Mouse (Mus musculus): ENCODE data around the gene Col1a1. TPM values are rescaled to one million over a fixed set of nuclear protein-coding genes. Genes with fewer than 3 reads are reported as not detected.
"Not testable (repeated sequence)": the region's sequence is repeated elsewhere in the genome, so short reads cannot be mapped to it uniquely, and the experiment has no call there.

The Col1a1 gene
- polyA plus RNA-seq, 1 experiment from 2014 or later = 82.7 TPM

DNA sequence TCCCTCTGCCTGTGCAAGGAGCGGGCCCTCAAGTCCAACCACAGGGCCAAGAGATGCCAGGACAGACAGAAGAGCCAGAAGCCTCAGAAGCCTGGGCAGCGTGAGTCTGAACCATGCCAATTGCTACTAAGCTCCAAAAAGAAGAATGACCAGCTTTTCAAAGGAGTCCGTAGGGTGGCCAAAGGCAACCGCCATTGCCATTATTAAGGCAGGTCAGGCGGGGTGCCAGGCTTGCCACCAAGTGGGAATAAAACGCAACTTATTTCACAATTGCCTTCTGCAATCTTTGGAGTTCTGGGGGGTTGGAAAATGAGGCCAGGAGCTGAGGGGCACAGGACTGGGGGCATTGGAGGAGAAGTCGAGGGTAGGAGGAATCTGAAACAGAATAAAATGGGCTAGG, 32.2 kb downstream of the Col1a1 start:
- WGBS = 71% methylated on average over 7 of the region's 7 CpGs
- Histone ChIP-seq H3K4me2 (no peak overlapping the region), H3K9me3 (no peaks in the 10 kb centered on the region), H3K4me1 (no peaks in the 10 kb centered on the region), H3K27me3 (replicated peaks) (no peaks in the 10 kb centered on the region), H3K36me3 (replicated peaks) (no peaks in the 10 kb centered on the region), H3K9ac (no peak overlapping the region), H3K27ac (no peak overlapping the region), H3K4me3 (no peak overlapping the region)
- ATAC-seq (replicated peaks) = no peak

DNA sequence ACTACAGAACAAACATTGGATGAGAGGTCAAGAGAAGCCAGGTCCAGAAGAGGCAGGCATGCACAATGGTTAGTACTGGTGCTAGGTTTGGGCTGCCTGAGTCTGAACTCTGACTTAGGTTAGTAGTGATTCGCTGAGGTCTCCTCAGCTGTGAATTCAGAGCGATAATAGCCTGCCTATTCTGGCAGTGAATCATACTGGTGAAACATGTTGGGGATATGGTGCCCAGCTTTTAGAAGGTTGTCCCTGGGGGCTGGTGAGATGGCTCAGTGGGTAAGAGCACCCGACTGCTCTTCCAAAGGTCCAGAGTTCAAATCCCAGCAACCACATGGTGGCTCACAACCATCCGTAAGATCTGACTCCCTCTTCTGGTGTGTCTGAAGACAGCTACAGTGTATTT, 33.7 kb downstream of the Col1a1 start:
- not testable (repeated sequence) for H3K9ac ChIP-seq; H3K27me3 ChIP-seq (replicated peaks); H3K9me3 ChIP-seq; H3K36me3 ChIP-seq (replicated peaks); H3K4me3 ChIP-seq; H3K27ac ChIP-seq; H3K4me2 ChIP-seq; H3K4me1 ChIP-seq; ATAC-seq (replicated peaks)
- 95% methylated on average over 4 of the region's 4 CpGs for WGBS

DNA sequence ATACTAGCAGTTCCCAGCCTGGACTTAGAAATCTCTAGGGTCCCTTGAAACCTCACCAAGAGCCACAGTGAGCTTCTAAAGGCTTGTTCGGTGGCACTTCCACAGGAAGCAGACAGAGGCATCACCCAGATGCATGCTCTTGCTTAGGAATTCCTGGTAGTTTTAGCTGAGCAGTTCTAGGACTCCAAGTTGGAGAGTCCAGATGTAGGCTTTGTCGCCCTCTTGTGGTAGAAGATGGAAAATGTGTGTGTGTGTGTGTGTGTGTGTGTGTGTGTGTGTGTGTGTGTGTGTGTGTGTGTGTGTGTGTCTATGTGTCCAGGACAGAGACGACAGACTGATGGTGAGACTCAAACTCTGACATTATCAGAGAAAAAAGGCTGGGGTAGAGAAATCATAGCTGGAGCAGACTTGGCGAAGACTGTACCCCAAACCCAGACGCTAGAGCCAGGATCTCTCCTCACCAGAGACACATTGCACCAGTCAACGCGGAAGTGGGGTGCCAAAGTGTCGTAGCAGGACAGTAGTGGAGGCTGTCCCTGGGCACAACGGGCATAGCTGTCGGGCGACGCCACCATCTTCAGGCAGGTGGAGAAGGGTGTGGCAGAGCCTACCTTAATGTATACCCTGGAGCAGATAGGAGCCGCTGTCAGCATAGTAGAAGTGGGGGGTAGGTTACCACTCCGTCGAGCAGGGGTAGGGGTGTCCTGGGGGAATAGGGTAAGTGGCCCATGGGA, 34.4 kb downstream of the Col1a1 start:
- H3K27me3 ChIP-seq (replicated peaks) = no peaks in the 10 kb centered on the region
- 64% methylated on average over 15 of the region's 15 CpGs for WGBS
- H3K4me2 ChIP-seq = no peak overlapping the region
- H3K36me3 ChIP-seq (replicated peaks) = no peaks in the 10 kb centered on the region
- ATAC-seq (replicated peaks) = 0 out of 2 replicates have a peak, but pooled peaks have one; percentile 39
- H3K27ac ChIP-seq = no peak overlapping the region
- H3K4me1 ChIP-seq = no peaks in the 10 kb centered on the region
- H3K4me3 ChIP-seq = no peak overlapping the region
- no peak overlapping the region for H3K9ac ChIP-seq
- no peaks in the 10 kb centered on the region for H3K9me3 ChIP-seq

DNA sequence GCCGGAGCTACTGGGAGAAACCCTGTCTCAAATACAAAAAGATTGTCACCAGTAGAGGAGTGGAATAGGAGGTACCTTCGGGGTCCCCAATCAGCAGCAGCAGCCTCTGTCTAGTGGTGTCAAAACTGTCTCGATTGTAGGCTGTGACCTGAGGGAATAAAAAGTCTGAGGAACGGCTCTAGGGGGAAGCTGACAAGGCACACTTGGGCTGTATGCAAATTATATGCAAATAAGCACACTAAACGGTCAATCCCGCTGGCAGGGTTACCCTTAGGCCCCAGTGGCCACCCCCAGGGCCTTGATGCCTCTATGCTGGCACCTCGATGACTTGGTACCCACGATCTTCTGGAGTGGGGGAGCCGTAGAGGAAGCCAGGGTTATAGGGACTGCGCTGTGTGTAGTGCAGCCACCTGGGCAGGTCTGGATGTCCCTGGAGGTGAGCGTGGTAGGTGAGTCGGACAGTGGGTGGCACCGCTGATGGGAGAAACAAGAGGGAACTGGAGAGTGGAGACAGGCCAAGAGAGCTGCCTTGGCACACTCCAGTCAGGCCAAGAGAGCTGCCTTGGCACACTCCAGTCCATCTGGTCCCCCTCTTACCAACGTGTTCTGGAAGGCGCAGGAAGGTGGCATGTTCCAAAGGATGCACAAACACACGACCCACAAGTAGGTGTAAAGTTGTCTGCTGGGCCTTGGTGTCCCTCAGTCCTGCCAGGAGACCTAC, 36.0 kb downstream of the Col1a1 start:
- H3K27ac ChIP-seq = no peak overlapping the region
- ATAC-seq (replicated peaks) = no peak
- 63% methylated on average over 16 of the region's 16 CpGs for WGBS

DNA sequence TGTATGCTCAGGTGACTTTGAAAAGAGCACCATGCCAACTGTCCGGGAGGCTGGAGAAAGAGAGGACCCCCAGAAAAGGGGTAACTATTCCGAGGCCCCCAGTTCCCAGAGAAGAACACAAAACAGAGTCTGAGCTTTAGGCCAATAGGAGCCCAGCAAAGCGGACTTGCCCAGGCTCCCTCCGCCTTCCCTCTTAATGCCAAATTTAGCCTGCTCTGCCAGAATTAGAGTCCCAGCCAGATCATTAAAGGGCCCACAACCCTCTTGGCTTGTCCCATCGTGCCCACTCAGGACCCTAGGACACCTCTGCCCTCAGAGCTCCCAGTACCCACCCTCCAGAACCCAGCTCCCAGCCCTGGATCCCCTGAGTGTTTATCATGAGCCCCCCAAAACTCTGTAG, 36.9 kb downstream of the Col1a1 start:
- H3K4me3 ChIP-seq = no peak overlapping the region
- no peaks in the 10 kb centered on the region for H3K27me3 ChIP-seq (replicated peaks)
- no peak overlapping the region for H3K4me2 ChIP-seq
- peaks cover 5% of the 10 kb centered on the region for H3K4me1 ChIP-seq
- no peak overlapping the region for H3K9ac ChIP-seq
- no peaks in the 10 kb centered on the region for H3K36me3 ChIP-seq (replicated peaks)
- H3K9me3 ChIP-seq = no peaks in the 10 kb centered on the region
- WGBS = 63% methylated on average over 5 of the region's 5 CpGs
- no peak for ATAC-seq (replicated peaks)
- H3K27ac ChIP-seq = no peak overlapping the region

More for the DNA sequence above, 36.0 kb downstream of the Col1a1 start:
- Histone ChIP-seq H3K9me3 (no peaks in the 10 kb centered on the region), H3K9ac (no peak overlapping the region), H3K27me3 (replicated peaks) (no peaks in the 10 kb centered on the region), H3K4me1 (no peaks in the 10 kb centered on the region), H3K4me2 (no peak overlapping the region), H3K36me3 (replicated peaks) (no peaks in the 10 kb centered on the region), H3K4me3 (no peak overlapping the region)

DNA sequence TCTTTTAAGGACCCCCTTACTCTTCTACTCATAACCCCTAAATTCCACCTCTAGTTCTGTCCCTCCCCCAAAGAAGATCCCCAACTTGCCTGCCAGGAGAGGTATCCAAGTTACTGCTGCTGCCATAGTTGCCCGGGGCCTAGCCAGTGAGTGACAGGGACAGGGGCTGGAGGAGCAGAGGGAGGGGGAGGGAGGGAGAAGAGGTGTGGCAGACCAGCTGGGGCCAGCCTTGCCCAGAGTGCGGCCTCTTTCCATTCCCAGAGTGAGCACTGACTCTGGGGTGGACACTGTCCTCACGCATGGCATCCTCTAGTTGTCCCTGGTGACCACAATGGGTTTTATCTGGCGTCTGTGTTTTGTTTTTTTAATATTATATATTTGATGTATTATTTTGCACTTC, 37.3 kb downstream of the Col1a1 start:
- Histone ChIP-seq H3K27me3 (replicated peaks) (no peaks in the 10 kb centered on the region), H3K27ac (no peak overlapping the region), H3K9me3 (no peaks in the 10 kb centered on the region), H3K4me1 (peaks cover 10% of the 10 kb centered on the region), H3K36me3 (replicated peaks) (no peaks in the 10 kb centered on the region), H3K4me3 (no peak overlapping the region), H3K4me2 (no peak overlapping the region), H3K9ac (no peak overlapping the region)
- 46% methylated on average over 4 of the region's 4 CpGs for WGBS
- ATAC-seq (replicated peaks) = no peak

DNA sequence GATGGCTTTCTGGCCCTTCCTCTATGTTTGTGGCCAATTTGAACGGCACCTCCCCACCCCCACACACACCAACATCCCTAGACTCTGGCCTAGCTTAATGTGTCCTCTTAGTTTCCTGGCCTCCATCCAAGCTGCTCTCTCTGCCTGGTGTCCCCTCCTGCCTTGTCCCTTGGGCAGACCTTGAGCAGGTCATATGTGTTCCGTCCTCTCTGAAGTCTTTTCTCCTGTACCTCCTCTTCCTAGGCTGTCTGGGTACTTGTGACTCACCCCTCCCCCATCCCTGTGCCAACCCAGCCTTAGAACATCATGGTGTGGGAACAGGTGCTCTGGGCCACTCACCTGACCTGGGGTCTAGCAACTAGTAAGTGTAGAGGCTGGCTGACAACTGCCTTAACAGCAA, 38.9 kb downstream of the Col1a1 start:
- Histone ChIP-seq H3K4me2 (no peak overlapping the region), H3K4me3 (no peak overlapping the region), H3K27me3 (replicated peaks) (no peaks in the 10 kb centered on the region), H3K9me3 (no peaks in the 10 kb centered on the region), H3K36me3 (replicated peaks) (no peaks in the 10 kb centered on the region), H3K4me1 (peaks cover 22% of the 10 kb centered on the region), H3K9ac (no peak overlapping the region), H3K27ac (no peak overlapping the region)
- WGBS = 60% methylated on average over 2 of the region's 2 CpGs
- ATAC-seq (replicated peaks) = no peak

DNA sequence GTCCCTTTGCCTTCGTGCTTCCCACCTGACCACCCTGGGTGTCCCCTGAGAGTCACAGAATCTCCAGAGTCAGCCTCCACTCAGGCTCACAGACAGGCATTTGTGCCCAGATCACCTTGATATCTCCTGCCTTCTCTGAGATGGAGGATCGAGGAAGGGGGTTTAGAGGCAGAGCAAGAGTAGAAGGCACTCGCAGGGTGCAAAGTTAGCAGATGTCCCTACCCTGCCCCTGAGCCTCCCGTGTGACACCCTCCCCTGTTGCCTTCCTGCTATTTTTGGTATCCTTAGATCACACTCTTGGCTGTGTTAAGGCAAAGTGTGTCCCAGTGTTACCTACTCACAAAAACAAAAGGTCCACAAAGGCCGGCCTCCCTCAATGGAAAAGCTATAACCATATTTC, 40.2 kb downstream of the Col1a1 start, which contains the start of gene Sgca:
Gene Sgca, minus strand, starts transcription at position 129 of the 400 bp plus-strand sequence.
- peaks cover 22% of the 10 kb centered on the region for H3K4me1 ChIP-seq
- H3K27me3 ChIP-seq (replicated peaks) = no peaks in the 10 kb centered on the region
- H3K9ac ChIP-seq = no peak within 1 kb of the TSS
- no peak within 1 kb of the TSS for H3K4me2 ChIP-seq
- H3K36me3 ChIP-seq (replicated peaks) = no peaks in the 10 kb centered on the region
- WGBS = 75% methylated on average over 5 of the region's 5 CpGs
- H3K4me3 ChIP-seq = no peak within 1 kb of the TSS
- H3K9me3 ChIP-seq = no peaks in the 10 kb centered on the region
- no peak for ATAC-seq (replicated peaks)
- H3K27ac ChIP-seq = no peak within 1 kb of the TSS

DNA sequence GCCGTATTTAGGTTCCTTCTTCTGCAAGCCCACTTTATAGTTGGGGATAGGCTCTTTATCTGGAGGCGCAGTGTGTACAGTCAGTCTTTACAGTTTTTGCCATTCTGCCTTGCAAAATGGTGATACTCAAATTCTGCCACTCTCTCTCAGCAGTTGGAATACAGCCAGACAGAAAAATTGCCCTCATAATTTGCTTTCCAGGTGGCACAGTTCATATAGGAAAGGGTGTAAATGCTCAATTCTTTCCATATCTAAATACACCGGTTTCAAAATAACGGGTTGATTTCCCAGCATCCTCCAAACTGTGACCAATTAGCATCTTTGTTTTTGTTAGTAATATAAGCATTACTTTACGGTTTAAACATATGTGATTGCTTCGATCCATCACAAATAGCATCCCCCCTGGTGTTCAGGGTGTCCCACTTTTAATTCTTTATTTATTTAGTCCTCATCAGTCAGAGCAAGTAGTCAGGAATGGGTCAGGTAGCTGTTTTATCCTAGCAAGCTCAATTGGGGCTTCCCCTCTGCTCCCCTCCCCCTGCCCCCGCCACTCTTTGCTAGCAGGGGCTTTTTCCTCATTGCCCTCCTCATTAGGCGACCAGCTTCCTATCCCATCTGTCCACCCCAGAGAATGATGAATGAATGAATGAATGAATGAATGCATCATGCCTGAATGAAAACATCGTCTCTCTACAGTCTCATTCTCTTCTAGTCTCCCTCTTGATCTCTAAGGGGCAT, 42.3 kb downstream of the Col1a1 start:
- Histone ChIP-seq H3K4me2 (peak overlapping the region; percentile 49), H3K36me3 (replicated peaks) (no peaks in the 10 kb centered on the region), H3K9me3 (no peaks in the 10 kb centered on the region), H3K4me1 (peaks cover 22% of the 10 kb centered on the region), H3K27me3 (replicated peaks) (no peaks in the 10 kb centered on the region), H3K27ac (peak overlapping the region; percentile 91), H3K9ac (peak overlapping the region; percentile 36), H3K4me3 (peak overlapping the region; percentile 24)
- 28% methylated on average over 9 of the region's 9 CpGs for WGBS
- ATAC-seq (replicated peaks) = peak; percentile 64

DNA sequence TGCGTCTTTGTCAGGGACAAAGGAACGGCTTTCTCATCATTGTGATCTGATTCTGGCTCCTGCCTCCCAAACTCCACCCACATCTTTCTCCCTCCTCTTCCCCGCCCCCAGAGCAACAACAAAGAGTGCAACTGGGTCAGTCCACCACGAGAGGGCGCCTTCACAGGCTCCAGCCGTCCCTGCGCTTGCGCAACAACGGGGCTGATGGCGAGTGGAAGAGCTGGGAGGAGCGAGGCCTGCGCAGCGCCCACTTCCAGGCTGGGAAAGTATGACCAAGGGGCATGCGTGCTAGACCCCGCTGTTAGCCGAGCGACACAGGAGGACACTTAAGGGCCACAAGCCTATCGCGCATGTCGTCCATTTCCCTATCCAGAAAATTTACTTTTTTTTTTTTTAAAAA, 42.9 kb downstream of the Col1a1 start:
- Histone ChIP-seq H3K27ac (peak overlapping the region; percentile 91), H3K9me3 (no peaks in the 10 kb centered on the region), H3K27me3 (replicated peaks) (no peaks in the 10 kb centered on the region), H3K4me1 (peaks cover 22% of the 10 kb centered on the region), H3K4me2 (peak overlapping the region; percentile 49), H3K36me3 (replicated peaks) (no peaks in the 10 kb centered on the region), H3K4me3 (peak overlapping the region; percentile 24), H3K9ac (peak overlapping the region; percentile 36)
- ATAC-seq (replicated peaks) = peak; percentile 97
- under 1% methylated on average over 20 of the region's 20 CpGs for WGBS

DNA sequence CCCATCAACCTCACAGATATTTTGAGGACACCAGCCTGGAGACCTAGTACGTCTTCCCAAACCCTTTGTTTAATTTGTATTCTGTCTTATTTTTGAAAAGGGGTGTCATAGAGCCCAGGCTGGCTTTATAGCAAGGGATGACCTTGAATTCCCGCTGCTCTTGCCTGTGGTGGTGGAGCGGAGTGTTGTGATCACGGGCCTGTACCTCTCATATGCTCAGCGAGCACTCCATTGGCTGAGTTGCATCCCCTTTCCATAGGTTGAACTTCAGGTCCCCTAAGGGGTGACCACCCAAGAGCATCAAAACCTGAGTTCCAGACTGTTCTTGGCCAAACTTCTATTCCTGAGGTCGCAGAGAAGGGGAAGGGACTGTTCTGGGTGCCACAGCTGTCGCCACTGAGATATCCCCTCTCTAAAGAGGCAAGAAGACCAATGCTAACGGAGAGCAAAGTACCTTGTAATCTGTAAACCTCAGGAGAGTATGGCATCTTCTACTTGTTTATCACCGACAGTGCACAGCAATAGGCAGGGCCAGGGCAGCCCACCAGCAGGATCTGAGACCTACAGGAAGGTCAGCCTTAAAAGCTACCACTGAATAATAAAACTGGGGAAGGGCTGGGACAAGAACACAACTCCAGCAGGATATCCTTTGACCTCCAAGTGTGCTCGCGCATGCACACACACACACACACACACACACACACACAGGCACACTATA, 43.6 kb downstream of the Col1a1 start:
- H3K4me1 ChIP-seq = peaks cover 22% of the 10 kb centered on the region
- ATAC-seq (replicated peaks) = peak; percentile 34
- no peak overlapping the region for H3K9ac ChIP-seq
- no peaks in the 10 kb centered on the region for H3K9me3 ChIP-seq
- H3K4me2 ChIP-seq = peak overlapping the region; percentile 49
- peak overlapping the region; percentile 91 for H3K27ac ChIP-seq
- H3K27me3 ChIP-seq (replicated peaks) = no peaks in the 10 kb centered on the region
- H3K36me3 ChIP-seq (replicated peaks) = no peaks in the 10 kb centered on the region
- H3K4me3 ChIP-seq = peak overlapping the region; percentile 24
- WGBS = 77% methylated on average over 11 of the region's 11 CpGs

DNA sequence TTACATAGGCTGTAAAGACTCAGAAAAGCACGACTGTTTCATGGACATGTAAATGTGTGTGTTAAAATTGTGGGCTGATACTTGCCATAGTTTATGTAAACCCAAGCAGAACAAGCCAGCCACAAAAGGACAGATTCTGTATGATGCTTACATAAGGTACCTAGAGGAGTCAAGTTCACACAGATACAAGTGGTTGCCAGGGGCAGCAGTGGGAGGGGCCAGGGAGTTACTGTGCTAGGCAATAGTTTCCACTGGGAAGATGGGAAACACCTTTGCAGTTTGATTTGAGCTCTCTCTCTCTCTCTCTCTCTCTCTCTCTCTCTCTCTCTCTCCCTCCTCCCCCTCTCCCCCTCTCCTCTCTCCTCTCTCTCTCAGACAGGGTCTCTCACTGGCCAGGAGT, 49.1 kb downstream of the Col1a1 start:
- 60% methylated on average over 1 of the region's 1 CpGs for WGBS
- ATAC-seq (replicated peaks) = no peak
- Histone ChIP-seq H3K27ac (no peak overlapping the region), H3K4me2 (no peak overlapping the region), H3K9me3 (no peaks in the 10 kb centered on the region), H3K36me3 (replicated peaks) (no peaks in the 10 kb centered on the region), H3K4me3 (no peak overlapping the region), H3K4me1 (peaks cover 24% of the 10 kb centered on the region), H3K9ac (no peak overlapping the region), H3K27me3 (replicated peaks) (no peaks in the 10 kb centered on the region)
